Mouse (Mus musculus) testis, adult 2 months (tissue): ENCODE results near the gene Syt3.

Source experiments
- CTCF ChIP-seq: fragments of 200-500 bp; IDR thresholded peaks from 2 replicates; pipeline ENCODE4 v1.5.1; 2012; ENCODE audit warnings: low read depth, mild to moderate bottlenecking, inconsistent platforms, low read length, moderate library complexity; ENCODE audit not compliant: control insufficient read depth, insufficient read depth, insufficient replicate concordance
- POLR2A ChIP-seq: fragments of 200-500 bp; IDR thresholded peaks from 2 replicates; pipeline ENCODE4 v1.6.1; 2012; ENCODE audit warnings: low read depth, mild to moderate bottlenecking, inconsistent platforms, low read length, moderate library complexity; ENCODE audit not compliant: control insufficient read depth

- no peak for TF ChIP-seq POLR2A
- peak; percentile 43; the same call in 1 of the 2 replicates for TF ChIP-seq CTCF
Observed at GRCm38 (mm10) chr7:44350957-44351711, 32.8 kb upstream of the Syt3 start.
